Mouse (Mus musculus) embryonic facial prominence, embryonic 12.5 days (tissue): ENCODE data around the gene Olfr1161. TPM values are rescaled to one million over a fixed set of nuclear protein-coding genes. Genes with fewer than 3 reads are reported as not detected.
"Not testable (repeated sequence)": the region's sequence is repeated elsewhere in the genome, so short reads cannot be mapped to it uniquely, and the experiment has no call there.

Experiments
- ATAC-seq: fragments of 200-750 bp; cut with Nextera tagmentation; 2 replicates; pipeline ENCODE4 v1.8.0; 2017; ENCODE audit not compliant: insufficient number of reproducible peaks, insufficient read depth, low FRiP score, low TSS enrichment
- H3K27ac ChIP-seq: fragments of 300-500 bp; sonication (generic); 2 replicates; pipeline ENCODE4 v1.5.1; 2016; ENCODE audit warnings: mild to moderate bottlenecking
- H3K27me3 ChIP-seq: fragments of 300-500 bp; sonication (generic); 2 replicates; pipeline ENCODE4 v1.6.1; 2016; ENCODE audit warnings: mild to moderate bottlenecking, moderate library complexity
- H3K36me3 ChIP-seq: fragments of 300-500 bp; sonication (generic); 2 replicates; pipeline ENCODE4 v1.6.1; 2016; ENCODE audit warnings: mild to moderate bottlenecking
- H3K4me1 ChIP-seq: fragments of 300-500 bp; sonication (generic); 2 replicates; pipeline ENCODE4 v1.6.1; 2016
- H3K4me2 ChIP-seq: fragments of 300-500 bp; sonication (generic); replicated peaks from 2 replicates; pipeline ENCODE4 v1.6.1; 2016; ENCODE audit warnings: mild to moderate bottlenecking, moderate library complexity
- H3K4me3 ChIP-seq: fragments of 300-500 bp; sonication (generic); 2 replicates; pipeline ENCODE4 v1.5.1; 2016; ENCODE audit warnings: mild to moderate bottlenecking
- H3K9ac ChIP-seq: fragments of 300-500 bp; sonication (generic); 2 replicates; pipeline ENCODE4 v1.6.1; 2016; ENCODE audit warnings: mild to moderate bottlenecking, moderate library complexity
- H3K9me3 ChIP-seq: fragments of 300-500 bp; sonication (generic); 2 replicates; pipeline ENCODE4 v1.6.1; 2016; ENCODE audit warnings: mild to moderate bottlenecking, moderate library complexity
- WGBS: fragments of 180-500 bp; shearing (Covaris S2); methylation state at CpG from one replicate; pipeline ENCODE4 v1.1.7; 2016; 5-methylcytosine and 5-hydroxymethylcytosine counted together
- polyA plus RNA-seq: library from polyadenylated mRNA; unstranded; fragments of >200 nt; fragmentation: Nextera tagmentation; extraction: Ambion mirVana; gene quantifications from 2 replicates; pipeline ENCODE4 v1.2.1, GENCODE M21; 2016

The Olfr1161 gene
- not detected in 2 replicates for polyA plus RNA-seq

GRCm38 (mm10) chr2:88022474-88022873, at the start of gene Olfr1161:
Gene Olfr1161, plus strand, starts transcription at chr2:88022774.
- 76% methylated on average over 1 of the region's 1 CpGs for WGBS
- not testable (repeated sequence) for H3K4me1 ChIP-seq, H3K27me3 ChIP-seq, H3K27ac ChIP-seq, ATAC-seq, H3K9me3 ChIP-seq, H3K4me3 ChIP-seq, H3K36me3 ChIP-seq, H3K9ac ChIP-seq, H3K4me2 ChIP-seq

- Histone ChIP-seq H3K36me3 (no peaks in the 10 kb centered on the region), H3K4me2 (no peak within 1 kb of the TSS), H3K4me3 (no peak within 1 kb of the TSS), H3K27me3 (no peaks in the 10 kb centered on the region), H3K27ac (no peak within 1 kb of the TSS), H3K9me3 (no peaks in the 10 kb centered on the region), H3K4me1 (no peaks in the 10 kb centered on the region), H3K9ac (no peak within 1 kb of the TSS)
- no peak for ATAC-seq
- 68% methylated on average over 3 of the region's 3 CpGs for WGBS
Measured at GRCm38 (mm10) chr2:87974563-87974962, 48.0 kb upstream of the Olfr1161 start, which contains the start of gene Olfr74. Gene Olfr74, minus strand, starts transcription at chr2:87974663.

- H3K9me3 ChIP-seq: no peaks in the 10 kb centered on the region
- no peak within 1 kb of the TSS for H3K4me3 ChIP-seq
- no peaks in the 10 kb centered on the region for H3K36me3 ChIP-seq
- no peak within 1 kb of the TSS for H3K9ac ChIP-seq
- H3K27me3 ChIP-seq: no peaks in the 10 kb centered on the region
- H3K27ac ChIP-seq: no peak within 1 kb of the TSS
- H3K4me1 ChIP-seq: no peaks in the 10 kb centered on the region
- no peak for ATAC-seq
- H3K4me2 ChIP-seq: no peak within 1 kb of the TSS
Measured at GRCm38 (mm10) chr2:87989813-87990212, 32.8 kb upstream of the Olfr1161 start, which contains the start of gene Olfr1158. Gene Olfr1158, plus strand, starts transcription at chr2:87990113.

- H3K9me3 ChIP-seq: no peaks in the 10 kb centered on the region
- no peaks in the 10 kb centered on the region for H3K4me1 ChIP-seq
- H3K9ac ChIP-seq: no peak within 1 kb of the TSS
- H3K36me3 ChIP-seq: no peaks in the 10 kb centered on the region
- no peak within 1 kb of the TSS for H3K27ac ChIP-seq
- no peaks in the 10 kb centered on the region for H3K27me3 ChIP-seq
- no peak within 1 kb of the TSS for H3K4me3 ChIP-seq
- H3K4me2 ChIP-seq: no peak within 1 kb of the TSS
- ATAC-seq: no peak
Measured at GRCm38 (mm10) chr2:88007515-88008318, 14.9 kb upstream of the Olfr1161 start, which contains the start of gene Olfr1160. Gene Olfr1160, minus strand, starts transcription at chr2:88008268.

- ATAC-seq: no peak
- Histone ChIP-seq H3K9ac (no peak within 1 kb of the TSS), H3K27me3 (no peaks in the 10 kb centered on the region), H3K4me3 (no peak within 1 kb of the TSS), H3K4me2 (no peak within 1 kb of the TSS), H3K36me3 (no peaks in the 10 kb centered on the region), H3K27ac (no peak within 1 kb of the TSS), H3K9me3 (no peaks in the 10 kb centered on the region), H3K4me1 (no peaks in the 10 kb centered on the region)
Measured at GRCm38 (mm10) chr2:88037599-88037998, 15.0 kb downstream of the Olfr1161 start, which contains the start of gene Olfr73. Gene Olfr73, minus strand, starts transcription at chr2:88037699.

GRCm38 (mm10) chr2:88051029-88051428, 28.5 kb downstream of the Olfr1161 start, which contains the start of gene Olfr1162:
Gene Olfr1162, minus strand, starts transcription at chr2:88051129.
- Histone ChIP-seq H3K9ac (no peak within 1 kb of the TSS), H3K36me3 (no peaks in the 10 kb centered on the region), H3K4me3 (no peak within 1 kb of the TSS), H3K27ac (no peak within 1 kb of the TSS), H3K9me3 (no peaks in the 10 kb centered on the region), H3K27me3 (no peaks in the 10 kb centered on the region), H3K4me1 (no peaks in the 10 kb centered on the region), H3K4me2 (no peak within 1 kb of the TSS)
- 89% methylated on average over 1 of the region's 1 CpGs for WGBS
- no peak for ATAC-seq

GRCm38 (mm10) chr2:88063587-88063986, 41.0 kb downstream of the Olfr1161 start:
- Histone ChIP-seq H3K27me3 (no peaks in the 10 kb centered on the region), H3K4me3 (no peak overlapping the region), H3K27ac (no peak overlapping the region), H3K4me1 (no peaks in the 10 kb centered on the region), H3K4me2 (no peak overlapping the region), H3K36me3 (no peaks in the 10 kb centered on the region), H3K9me3 (no peaks in the 10 kb centered on the region), H3K9ac (no peak overlapping the region)
- WGBS: 81% methylated on average over 2 of the region's 2 CpGs
- ATAC-seq: no peak

- Histone ChIP-seq H3K27ac (no peak within 1 kb of the TSS), H3K4me2 (no peak within 1 kb of the TSS), H3K36me3 (no peaks in the 10 kb centered on the region), H3K27me3 (no peaks in the 10 kb centered on the region), H3K4me1 (no peaks in the 10 kb centered on the region), H3K9me3 (no peaks in the 10 kb centered on the region), H3K4me3 (no peak within 1 kb of the TSS), H3K9ac (no peak within 1 kb of the TSS)
- ATAC-seq: no peak
Measured at GRCm38 (mm10) chr2:88071730-88072129, 49.2 kb downstream of the Olfr1161 start, which contains the start of gene Olfr1163. Gene Olfr1163, minus strand, starts transcription at chr2:88071830.

Other genes with a start within 250 kb of the Olfr1161 start
- gene Olfr152, start 243.3 kb upstream of the Olfr1161 start, polyA plus RNA-seq: not detected in 2 replicates
- not detected in 2 replicates for gene Olfr1143, start 222.2 kb upstream of the Olfr1161 start, polyA plus RNA-seq
- gene Olfr1145, start 213.0 kb upstream of the Olfr1161 start, polyA plus RNA-seq: not detected in 2 replicates
- gene Olfr1148, start 192.2 kb upstream of the Olfr1161 start, polyA plus RNA-seq: not detected in 2 replicates
- not detected in 2 replicates for gene Olfr1150-ps1, start 178.8 kb upstream of the Olfr1161 start, polyA plus RNA-seq
- gene Olfr1151, start 166.9 kb upstream of the Olfr1161 start, polyA plus RNA-seq: not detected in 2 replicates
- gene Olfr1152, start 156.3 kb upstream of the Olfr1161 start, polyA plus RNA-seq: 0.03 TPM in 1 of 2 replicates, not detected in the other
- gene Olfr1153, start 127.8 kb upstream of the Olfr1161 start, polyA plus RNA-seq: not detected in 2 replicates
- not detected in 2 replicates for gene Olfr1154, start 117.6 kb upstream of the Olfr1161 start, polyA plus RNA-seq
- not detected in 2 replicates for gene Olfr1155, start 77.6 kb upstream of the Olfr1161 start, polyA plus RNA-seq
- not detected in 2 replicates for gene Olfr1156, start 69.7 kb upstream of the Olfr1161 start, polyA plus RNA-seq
- not detected in 2 replicates for gene Olfr1157, start 54.5 kb upstream of the Olfr1161 start, polyA plus RNA-seq
- not detected in 2 replicates for gene Olfr74, start 48.1 kb upstream of the Olfr1161 start, polyA plus RNA-seq
- gene Olfr1158, start 32.7 kb upstream of the Olfr1161 start, polyA plus RNA-seq: not detected in 2 replicates
- not detected in 2 replicates for gene Olfr1160, start 14.5 kb upstream of the Olfr1161 start, polyA plus RNA-seq
- gene Olfr73, start 14.9 kb downstream of the Olfr1161 start, polyA plus RNA-seq: not detected in 2 replicates
- not detected in 2 replicates for gene Olfr1162, start 28.4 kb downstream of the Olfr1161 start, polyA plus RNA-seq
- not detected in 2 replicates for gene Olfr1163, start 49.1 kb downstream of the Olfr1161 start, polyA plus RNA-seq
- gene Olfr1164, start 71.2 kb downstream of the Olfr1161 start, polyA plus RNA-seq: not detected in 2 replicates
- gene Olfr1166, start 105.5 kb downstream of the Olfr1161 start, polyA plus RNA-seq: not detected in 2 replicates
- not detected in 2 replicates for gene Olfr1167, start 132.4 kb downstream of the Olfr1161 start, polyA plus RNA-seq
- not detected in 2 replicates for gene Olfr1168, start 159.1 kb downstream of the Olfr1161 start, polyA plus RNA-seq
- not detected in 2 replicates for gene Olfr1170, start 205.6 kb downstream of the Olfr1161 start, polyA plus RNA-seq